Mouse (Mus musculus) spleen, postnatal 14 days (tissue): ENCODE data around the gene Cldn11.
"Not testable (repeated sequence)": the region's sequence is repeated elsewhere in the genome, so short reads cannot be mapped to it uniquely, and the experiment has no call there.

ENCODE experiments used
- DNase-seq, 2 experiments: peaks; one replicate each; pipeline ENCODE4 v3.0.0; 2021 to 2022; ENCODE audit warnings: low spot score in 2 of 2

Cldn11 gene

DNA sequence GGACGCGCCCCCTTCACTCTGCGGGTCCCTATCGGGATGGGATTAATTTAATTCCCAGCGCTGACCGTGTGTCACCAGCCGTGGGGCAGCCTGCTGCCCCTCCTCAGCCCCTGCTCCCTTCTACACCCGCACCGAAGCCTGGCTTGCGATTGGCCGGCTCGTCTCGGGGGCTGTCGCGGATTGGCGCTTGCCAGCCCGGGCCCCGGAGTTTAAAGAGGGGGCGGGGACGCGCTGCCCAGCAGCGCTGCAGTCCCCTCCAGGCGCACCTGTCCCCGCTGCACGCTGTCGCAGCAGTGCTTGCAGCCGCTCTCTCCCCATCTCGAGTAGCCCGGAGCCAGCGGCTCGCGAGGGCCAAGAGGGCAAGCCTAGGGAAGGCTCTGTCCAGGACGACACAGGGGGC, at the start of gene Cldn11:
TSS of gene Cldn11 (plus strand) at position 215 of the 400 bp plus-strand sequence.
- no peak for DNase-seq

DNA sequence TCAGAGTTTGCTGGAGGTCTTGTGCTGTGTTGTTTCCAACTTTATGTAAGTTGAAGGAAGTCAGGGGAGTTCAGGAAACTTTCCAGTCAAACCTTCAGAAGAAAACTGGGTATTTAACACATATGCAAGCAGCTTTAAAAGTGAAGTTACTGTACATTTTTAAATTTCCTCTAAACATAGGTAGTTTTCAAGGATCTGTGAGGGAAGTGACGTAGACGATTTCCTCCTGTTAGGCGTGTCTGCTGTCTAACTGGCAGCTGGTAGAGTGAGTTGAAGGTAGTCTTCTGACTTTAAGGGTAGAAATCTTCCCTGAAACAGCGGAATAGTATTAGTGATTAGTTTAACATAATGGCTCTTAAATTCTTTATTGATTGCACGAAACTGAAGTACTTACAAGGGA, 49.7 kb upstream of the Cldn11 start:
- no peak for DNase-seq

DNA sequence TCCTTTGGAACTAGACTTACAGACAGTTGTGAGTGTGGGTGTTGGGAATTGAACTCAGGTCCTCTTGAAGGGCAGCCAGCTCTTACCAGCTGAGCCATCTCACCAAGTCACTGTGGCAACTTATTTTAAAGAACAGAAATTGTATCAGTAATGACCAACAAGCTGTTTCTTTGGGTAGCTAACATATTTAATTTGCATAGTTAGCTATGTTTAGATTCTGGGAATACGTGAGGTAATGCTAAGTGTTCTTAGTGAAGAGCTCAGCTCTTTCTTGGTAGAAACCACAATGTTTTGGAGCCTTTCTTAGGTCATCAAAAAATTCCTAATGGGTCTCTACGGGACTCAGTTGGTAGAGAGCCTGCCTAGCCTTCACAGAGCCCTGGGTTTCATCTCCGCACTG, 48.9 kb upstream of the Cldn11 start:
- DNase-seq: no peak

DNA sequence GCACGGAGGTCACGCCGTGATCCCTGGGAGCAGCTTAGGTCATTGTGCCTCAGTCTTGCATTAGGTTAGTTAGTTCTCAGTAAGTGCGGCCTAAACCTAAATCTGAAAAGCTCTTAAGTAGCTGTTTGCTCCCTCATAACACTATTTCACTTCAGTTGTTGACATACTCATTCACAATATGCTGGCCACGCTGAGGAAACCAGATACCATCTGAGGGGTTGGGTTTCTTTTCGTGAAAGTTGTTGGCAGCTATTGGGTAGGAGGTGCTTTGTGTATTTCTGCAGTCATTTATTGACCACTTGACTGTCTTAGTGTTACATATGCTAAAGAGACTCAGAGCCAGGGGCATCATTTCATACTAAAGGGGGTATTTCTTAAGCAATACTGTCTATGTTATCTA, 44.8 kb upstream of the Cldn11 start:
- DNase-seq: no peak

DNA sequence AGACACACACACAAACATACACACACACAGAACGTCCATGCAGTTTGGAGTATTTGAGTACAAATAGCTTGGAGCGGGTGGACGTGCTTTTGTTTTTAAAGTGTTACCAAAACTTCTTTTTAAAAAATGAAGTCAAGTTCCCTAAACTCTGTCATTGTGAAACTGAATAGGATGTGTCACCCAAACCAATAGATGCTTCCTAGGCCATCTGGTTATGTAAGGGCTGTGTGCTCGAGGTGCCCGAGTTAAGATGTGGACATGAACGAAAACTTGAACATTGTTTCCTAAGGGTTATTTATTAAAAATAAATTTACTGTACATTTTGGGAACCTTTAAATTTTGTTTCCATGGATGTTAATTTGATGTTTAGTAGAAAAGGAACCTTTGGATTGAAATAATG, 43.1 kb upstream of the Cldn11 start:
- DNase-seq: no peak

DNA sequence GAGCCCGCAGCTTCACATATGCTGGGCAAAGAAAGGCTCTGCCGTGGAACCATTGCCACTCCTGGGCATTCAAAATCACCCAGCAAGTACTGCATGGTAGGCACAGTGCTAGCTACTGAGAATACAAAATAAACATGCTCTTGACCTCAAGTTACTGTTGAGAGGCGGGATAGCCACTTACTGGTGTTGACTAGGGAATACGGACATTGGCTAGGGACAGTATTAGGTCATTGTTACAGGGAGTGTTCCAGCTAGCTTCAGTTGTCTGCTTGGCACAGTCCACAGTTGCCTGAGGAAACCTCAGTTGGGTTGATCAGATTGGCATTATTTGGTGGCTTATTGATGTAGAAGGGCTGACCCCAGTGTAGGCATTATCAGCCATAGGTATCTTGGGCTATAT, 42.0 kb upstream of the Cldn11 start:
- no peak for DNase-seq

DNA sequence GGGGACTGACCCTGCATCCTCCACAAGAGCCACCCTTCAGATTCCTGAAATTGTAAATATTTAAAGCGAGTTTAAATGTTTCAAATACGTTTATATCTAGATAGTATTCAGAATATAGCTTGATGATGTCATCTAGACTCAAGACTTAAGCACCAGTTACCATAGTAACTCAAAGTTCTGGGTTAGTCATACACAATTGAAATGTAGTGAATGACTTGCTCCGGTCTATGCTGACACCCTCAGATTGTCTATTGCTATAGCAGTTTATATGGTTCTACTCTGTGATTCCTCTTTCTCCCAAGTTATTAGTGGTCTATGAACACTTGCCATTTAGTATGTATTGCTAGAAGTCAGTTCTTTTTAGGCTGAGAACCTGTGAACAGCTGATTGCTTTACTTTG, 40.6 kb upstream of the Cldn11 start:
- DNase-seq: no peak

DNA sequence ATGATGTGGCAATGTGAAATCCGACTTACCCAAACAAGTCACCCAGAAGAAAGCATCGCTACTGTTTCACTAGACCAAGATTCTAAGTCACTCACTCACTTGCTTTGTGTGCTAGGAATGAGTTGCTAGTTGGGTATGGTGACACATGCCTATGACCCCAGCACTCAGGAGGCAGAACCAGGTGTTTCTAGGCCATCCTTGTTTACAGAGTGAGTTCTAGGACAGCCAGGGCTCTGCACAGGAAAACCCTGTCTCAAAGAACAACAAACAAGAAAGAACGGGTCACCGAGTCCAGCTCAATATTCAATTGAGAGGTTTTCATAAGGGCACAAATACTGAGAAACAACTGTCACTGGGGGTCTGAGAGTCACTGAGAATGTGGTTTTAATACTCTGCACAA, 26.6 kb upstream of the Cldn11 start:
- DNase-seq: no peak

DNA sequence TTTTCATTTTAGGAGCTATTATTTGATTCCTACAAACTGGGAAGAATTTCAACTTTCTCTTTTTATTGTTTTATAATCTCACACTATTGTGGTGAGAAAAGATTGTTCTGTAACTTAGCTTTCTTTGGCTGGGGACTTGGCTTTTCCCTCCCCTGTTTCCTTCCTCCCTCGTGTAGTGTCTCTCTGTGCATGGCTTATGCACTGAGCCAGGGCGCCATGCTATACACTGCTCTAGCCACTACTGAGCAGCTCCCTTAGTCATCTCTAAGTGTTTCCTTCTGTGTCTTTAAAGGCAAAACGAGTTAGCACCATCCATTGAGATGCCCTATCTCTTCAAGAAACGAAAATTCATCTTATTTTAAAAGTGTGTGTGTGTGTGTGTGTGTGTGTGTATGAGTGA, 23.4 kb upstream of the Cldn11 start:
- DNase-seq: no peak

DNA sequence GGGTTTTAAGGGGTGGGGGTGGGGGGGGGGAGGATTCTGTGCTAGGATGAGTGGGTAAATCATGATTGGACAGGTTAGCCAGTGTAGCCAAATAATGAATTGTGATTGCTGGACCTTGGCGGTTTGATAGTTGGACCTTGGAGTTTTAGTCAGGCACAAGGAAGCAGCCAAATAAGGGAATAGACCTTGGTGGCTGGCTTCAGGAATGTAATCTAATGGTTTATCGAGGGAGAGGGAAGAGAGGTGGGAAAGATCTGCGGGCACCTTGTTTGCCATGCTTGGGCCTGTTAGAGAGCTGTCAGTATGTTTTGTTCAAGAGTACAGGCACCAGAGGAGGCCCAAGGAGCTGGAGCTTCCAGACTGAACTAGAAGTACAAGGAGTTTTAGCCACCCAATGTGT, 22.9 kb upstream of the Cldn11 start:
- DNase-seq: no peak

DNA sequence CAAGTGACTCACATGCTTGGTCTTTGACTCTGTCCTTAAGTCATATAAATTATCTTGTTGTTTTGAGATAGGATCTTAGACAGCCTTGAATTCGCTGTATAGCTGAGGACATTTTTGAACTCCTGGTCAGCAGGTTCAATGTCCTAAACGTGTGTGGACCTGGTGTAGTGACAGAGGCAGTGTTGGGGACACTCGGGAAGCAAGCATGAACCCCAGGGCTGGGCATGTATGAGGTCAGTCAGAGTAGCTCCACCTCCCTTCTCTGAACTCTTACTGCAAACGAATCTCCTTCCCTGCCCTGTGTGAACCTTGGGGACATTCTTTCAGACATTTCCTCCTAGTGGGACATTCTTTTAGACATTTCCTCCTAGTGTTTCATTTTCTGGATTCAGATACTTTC, 20.0 kb upstream of the Cldn11 start:
- DNase-seq: no peak

DNA sequence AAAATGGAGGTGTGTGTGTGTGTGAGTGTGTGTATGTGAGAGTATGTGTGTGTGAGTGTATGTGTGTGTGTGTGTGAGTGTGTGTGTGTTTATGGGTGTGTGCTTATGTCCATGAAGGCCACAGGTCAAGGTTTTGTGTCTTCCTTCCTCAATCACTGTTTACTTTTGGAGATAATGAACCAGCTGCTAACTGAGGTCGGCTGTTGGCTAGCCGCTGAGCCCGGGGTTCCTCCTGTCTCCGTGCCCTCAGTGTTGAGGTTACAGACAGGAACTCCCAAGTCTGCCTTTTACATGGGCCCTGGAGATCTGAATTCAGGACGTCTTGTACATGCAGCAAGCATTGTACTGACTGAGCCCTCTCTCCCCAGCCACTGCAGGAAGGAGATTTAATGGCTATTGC, 16.1 kb upstream of the Cldn11 start:
- no peak for DNase-seq

DNA sequence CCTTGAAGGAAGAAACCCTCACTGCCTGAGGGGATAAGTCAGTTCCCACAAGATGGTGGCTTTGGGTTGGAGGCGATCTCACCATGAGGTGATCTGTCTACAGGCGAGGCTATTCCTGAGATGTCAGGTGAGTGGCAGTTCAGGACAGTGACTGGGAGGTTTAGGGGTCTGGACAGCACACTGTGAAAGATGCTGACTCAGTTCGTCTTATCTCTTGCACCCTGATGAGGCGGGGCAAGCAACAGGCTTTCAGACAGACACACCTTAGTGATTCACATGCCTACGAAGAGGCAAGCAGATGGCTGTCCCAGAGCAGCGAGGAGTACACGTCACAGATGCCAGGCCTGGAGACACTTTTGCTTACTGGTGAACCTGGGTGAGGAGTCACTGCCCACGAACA, 15.5 kb upstream of the Cldn11 start:
- DNase-seq: no peak

DNA sequence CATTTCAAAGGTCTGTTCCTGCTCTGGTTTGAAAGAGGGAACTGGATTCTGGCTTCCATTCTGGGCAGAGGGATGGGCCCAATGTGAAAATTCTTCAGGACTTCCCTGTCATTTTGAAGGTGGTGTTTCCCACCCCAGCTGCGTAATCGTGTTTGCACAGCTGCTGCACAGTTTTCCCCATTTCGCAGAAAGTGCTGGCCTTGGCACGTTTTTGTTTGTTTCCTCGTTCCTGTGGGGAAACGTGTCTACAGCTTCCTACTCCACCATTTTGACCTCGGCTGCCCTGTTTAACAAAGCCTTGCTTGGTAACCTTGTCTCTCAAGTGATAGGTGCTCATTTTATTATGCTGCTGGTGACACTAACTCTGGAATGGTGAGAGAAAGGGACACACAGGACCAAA, 15.0 kb upstream of the Cldn11 start:
- no peak for DNase-seq

DNA sequence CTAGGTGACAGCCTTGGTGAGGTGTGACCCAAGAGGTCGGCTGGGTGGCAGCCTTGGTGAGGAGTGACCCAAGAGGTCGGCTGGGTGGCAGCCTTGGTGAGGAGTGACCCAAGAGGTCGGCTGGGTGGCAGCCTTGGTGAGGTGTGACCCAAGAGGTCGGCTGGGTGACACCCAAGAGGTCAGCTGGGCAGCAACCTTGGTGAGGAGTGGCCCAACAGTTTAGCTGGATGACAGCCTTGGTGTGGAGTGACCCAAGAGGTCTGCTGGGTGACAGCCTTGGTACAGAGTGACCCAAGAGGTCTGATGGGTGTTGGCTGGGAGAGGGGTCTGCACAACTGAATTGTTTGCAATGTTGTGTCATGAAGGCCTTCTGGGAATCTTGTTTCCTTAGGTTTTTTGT, 13.1 kb upstream of the Cldn11 start:
- not testable (repeated sequence) for DNase-seq

DNA sequence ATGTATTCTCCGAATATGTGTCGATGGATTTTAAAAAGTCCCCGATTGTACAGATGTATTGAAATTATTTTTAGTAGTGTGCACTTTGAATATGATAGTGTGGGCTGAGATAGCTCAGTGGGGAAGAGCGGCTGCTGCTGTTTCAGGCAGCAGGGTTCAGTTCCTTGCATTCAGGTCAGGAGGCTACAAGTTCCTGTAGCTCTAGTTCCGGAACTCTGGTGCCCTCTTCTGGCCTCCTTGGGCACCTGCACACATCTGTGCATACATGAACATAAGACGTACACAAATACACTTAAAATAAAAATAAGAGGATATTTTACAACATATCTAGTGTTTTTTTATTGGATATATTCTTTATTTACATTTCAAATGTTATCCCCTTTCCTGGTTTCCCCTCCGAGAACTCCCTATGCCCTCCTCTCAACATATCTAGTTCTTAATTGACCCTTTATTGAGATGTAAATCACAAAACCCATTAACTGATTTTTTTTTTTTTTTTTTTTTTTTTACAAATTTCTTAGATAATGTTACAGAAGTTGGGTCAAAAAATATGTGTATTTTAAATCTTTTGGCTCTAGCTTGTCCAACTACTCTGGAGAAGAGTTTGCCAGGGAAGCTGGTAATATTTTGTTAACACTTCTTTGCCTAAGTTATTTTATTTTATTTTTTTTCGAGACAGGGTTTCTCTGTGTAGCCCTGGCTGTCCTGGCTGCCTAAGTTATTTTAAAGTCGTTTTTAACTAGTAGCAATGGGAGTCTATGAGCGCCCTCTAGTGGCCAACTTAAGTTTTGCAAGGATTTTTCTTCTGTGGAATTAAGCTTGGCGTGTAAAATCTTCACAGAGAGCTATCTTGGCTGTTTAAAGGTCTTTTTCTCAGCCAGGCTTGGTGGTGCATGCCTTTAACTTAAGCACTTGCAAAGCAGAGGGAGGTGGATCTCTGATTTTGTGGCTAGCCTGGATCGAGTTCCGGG, 11.0 kb upstream of the Cldn11 start:
- peak in 1 of 2 experiments; percentile 63 for DNase-seq

DNA sequence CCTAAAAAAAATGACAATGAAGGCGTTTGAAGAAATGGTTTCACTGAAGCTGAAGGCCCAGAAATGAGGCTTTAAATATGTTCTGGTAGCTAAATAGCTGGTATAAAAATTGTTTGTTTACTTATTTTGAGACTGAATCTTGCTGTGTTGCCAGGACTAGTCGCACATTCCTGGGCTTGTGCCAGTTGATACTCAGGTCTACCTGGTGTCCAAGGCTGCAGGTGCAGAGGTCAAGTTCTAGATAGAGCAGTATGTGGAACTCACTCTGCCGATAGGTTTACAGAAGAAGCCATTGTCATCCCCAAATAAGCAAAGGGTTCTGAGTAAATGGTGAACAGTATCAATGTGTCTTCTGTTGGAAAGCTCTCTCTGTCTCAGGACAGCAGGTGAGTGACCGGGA, 8.1 kb upstream of the Cldn11 start:
- no peak for DNase-seq

DNA sequence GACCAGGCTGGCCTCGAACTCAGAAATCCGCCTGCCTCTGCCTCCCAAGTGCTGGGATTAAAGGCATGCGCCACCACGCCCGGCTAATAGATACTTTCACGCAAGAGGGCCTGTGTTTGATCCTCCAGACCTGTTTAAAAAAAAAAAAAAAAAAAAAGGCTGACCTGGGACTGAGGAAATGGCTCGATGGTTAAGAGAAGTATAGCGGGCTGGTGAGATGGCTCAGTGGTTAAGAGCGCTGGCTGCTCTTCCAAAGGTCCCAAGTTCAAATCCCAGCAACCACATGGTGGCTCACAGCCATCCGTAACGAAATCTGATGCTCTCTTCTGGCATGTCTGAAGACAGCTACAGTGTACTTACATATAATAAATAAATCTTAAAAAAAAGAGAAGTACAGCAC, 4.5 kb upstream of the Cldn11 start:
- DNase-seq: not testable (repeated sequence)

DNA sequence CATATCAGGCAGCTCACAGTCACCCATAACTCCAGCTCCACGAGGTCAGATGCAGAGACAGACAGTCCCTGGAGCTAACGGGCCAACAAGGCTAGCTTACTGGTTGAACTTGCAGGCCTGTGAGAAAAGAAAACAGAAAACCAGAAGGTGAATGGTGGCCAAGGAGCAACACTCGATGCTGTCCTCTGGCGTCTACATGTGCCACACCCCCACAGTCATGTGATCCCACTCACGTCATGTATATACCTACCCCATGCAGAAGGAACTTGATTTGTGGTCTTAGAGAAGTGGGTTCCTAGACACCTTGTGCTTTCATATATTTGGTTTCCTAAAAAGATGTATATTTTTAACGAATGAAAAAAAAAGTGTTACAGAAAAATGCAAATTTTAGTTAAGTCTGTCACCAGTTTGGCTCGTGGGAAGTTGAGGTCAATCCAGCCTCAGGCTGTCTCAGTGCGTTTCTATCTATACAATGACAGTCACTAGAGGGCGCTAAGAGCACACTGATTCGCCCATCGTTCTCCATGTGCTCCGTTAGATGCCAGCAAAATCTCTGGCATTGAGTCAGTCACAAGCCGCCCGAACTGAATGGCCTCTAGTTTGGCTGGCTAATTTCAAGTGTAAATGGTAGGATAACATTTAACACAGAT, 4.0 kb upstream of the Cldn11 start:
- no peak for DNase-seq

DNA sequence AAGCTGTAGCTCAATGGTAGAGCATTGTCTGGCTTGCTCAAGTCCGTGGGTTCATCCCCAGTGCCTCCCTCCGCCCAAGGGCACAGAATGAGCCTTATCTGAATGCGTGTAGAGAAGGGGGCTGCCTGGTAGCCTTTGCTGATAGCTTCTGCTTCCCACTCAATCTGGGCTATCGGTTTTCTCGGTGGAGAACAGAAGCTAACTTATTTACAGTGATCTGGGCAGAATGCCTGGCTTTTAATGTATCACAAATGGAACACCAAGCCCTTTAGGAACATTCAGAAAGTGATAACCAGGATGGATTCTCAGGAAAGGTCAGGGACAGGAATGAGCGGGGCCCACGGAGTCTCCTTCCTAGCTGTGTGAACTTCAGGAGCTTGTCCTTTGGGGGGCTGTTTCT, 1.1 kb upstream of the Cldn11 start:
- DNase-seq: no peak

DNA sequence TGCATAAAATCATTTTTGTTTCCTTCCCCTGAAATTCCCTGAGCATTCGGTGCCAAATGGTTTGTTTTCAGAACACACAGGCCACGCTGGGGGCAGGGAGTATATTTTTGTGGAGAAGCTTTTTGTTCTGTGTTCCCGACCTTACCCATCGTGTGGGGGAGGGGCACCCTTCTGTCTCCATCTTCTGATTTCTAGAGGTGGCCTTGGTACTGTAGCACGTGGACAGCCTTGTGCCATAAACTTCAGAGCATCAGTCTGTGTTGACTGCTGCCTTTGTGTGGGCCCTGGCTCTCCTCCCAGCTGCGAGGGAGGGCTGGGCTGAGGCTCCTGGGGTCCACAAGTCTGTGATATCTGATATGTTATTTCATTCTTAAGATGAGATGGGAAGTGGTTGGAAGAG, 2.4 kb downstream of the Cldn11 start:
- no peak for DNase-seq

DNA sequence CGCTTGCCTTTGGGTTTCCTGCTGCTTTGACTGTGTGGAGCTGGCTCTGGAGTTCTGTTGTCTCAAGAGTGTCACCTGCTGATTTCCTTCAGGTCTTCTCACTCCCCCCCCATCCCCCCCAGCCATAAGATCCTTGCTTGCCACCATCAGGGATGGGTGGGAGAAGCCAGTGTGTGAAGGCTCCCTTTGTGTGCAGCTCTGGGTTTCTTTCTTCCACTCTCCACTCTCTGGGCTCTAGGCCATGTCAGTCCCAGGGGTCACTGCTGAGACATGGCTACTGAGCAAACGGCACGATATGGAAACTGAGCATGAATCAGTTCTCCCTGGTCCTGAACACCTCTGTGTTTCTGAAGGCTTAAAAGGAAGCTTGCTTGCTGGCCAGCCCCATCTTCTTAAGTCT, 6.4 kb downstream of the Cldn11 start:
- no peak for DNase-seq

DNA sequence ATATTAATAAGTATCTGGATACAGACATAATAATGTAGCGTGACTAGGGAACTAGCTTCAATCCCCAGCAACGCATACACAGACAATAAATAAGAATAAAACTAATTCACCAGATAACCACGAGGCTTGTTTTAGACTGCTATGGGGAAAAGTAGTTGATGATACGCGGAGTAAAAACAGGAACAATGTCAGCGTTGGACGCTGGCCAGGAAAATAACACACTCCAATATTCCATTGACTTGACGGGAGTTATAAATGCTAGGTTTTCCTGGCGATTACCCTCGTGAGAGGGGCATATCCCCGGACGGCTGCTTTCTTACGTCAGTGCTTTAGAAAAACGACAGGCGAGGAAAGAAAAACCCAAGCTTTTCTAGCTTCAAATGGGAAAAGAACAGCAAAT, 8.1 kb downstream of the Cldn11 start:
- DNase-seq: no peak
